Mouse (Mus musculus): ENCODE measurements around the gene Adam25. TPM values are rescaled to one million over a fixed set of nuclear protein-coding genes. Genes with fewer than 3 reads are reported as not detected.

The Adam25 gene
- polyA plus RNA-seq (2014; fragmentation: Illumina TruSeq; extraction: RNeasy Lipid Tissue Mini Kit (QIAGEN cat#74804); ENCODE audit: low read depth, low replicate concordance): not detected

DNA sequence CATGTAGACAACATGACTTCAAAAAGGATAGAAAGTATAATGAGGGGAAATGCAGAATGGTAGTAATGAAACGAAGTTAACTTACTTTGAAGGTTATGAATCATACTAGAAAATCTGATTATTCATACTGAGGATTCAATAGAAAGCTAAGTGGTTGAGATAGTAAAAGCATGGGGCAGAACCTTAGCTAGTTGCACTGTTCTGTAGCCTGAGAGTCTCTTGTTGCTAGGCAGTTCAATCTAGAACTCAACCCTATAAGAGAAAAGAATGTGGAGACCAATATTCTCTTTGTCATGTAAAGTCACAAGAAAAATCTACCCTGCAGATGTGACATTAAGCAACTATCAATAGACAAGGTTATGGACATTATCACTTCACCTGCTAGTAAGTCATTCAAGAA lies at the start of gene Adam25:
TSS of gene Adam25 (plus strand) at position 301 of the 400 bp plus-strand sequence.

DNA sequence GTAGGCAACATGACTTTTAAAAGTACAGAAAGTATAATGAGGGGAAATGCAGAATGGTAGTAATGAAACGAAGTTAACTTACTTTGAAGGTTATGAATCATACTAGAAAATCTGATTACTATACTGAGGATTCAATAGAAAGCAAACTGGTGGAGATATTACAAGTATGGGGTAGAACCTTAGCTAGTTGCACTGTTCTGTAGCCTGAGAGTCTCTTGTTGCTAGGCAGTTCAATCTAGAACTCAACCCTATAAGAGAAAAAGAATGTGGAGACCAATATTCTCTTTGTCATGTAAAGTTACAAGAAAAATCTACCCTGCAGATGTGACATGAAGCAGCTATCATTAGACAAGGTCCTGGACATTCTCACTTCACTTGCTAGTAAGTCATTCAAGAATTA lies 41.0 kb downstream of the Adam25 start, which contains the start of gene Adam20:
TSS of gene Adam20 (plus strand) at position 301 of the 400 bp plus-strand sequence.

Other genes starting within 250 kb of the Adam25 start
- gene Adam24, start 77.1 kb upstream of the Adam25 start, polyA plus RNA-seq (2014; fragmentation: Illumina TruSeq; extraction: RNeasy Lipid Tissue Mini Kit (QIAGEN cat#74804); ENCODE audit: low read depth, low replicate concordance): not detected
- gene Adam20, start 41.1 kb downstream of the Adam25 start, polyA plus RNA-seq (2014; fragmentation: Illumina TruSeq; extraction: RNeasy Lipid Tissue Mini Kit (QIAGEN cat#74804); ENCODE audit: low read depth, low replicate concordance): not detected
- gene Adam39, start 70.8 kb downstream of the Adam25 start, polyA plus RNA-seq (2014; fragmentation: Illumina TruSeq; extraction: RNeasy Lipid Tissue Mini Kit (QIAGEN cat#74804); ENCODE audit: low read depth, low replicate concordance): not detected

All from liver, adult 10 weeks (tissue).